Mouse (Mus musculus): Measurements from ENCODE around the gene Xlr4b. TPM values are rescaled to one million over a fixed set of nuclear protein-coding genes. Genes with fewer than 3 reads are reported as not detected.
"Not testable (repeated sequence)": the region's sequence is repeated elsewhere in the genome, so short reads cannot be mapped to it uniquely, and the experiment has no call there.

The Xlr4b gene
- polyA plus RNA-seq (2015; fragmentation: Nextera tagmentation; extraction: Ambion mirVana), result 1.4 and 1.7 TPM in 2 replicates

DNA sequence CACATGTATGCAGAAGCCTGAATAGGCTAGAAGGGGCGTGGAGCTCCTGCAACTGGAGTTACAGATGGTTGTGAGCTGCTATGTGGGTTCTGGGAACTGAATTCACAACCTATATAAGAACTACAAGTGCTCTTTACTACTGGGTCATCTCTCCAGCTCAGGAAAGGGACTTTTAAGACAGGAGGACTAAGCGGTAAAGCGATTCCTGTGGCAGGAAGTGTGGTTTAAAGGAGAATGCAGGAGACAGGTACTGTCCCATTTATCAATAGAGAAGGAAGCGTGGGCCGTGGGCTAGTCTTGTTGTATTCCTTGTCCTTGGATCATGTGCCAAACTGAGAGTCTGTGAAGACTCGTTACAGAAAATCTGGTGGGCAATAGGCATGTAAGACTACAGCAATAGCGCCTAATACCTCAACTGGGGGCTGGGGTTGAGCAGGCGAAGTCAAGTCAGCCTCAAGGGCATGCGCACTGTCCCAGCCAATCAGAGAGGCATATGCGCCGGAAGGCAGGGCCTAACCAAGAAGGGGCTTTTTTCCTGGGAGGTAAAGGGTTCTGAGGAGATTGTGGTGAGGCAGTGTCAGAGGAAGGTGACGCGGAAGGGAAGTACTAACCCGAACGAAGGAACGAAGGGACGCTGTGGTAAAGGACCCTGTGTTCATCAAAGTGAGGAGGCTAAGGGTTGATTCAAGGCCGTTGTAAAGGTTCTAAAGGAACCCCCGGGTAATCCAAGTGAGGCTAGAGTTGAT lies at the start of gene Xlr4b:
Xlr4b (plus strand) TSS at position 515 of the 746 bp plus-strand sequence.
- ATAC-seq (ENCODE audit: insufficient read depth); H3K27me3 ChIP-seq; H3K4me3 ChIP-seq (replicated peaks); H3K36me3 ChIP-seq (replicated peaks); H3K4me2 ChIP-seq; H3K9ac ChIP-seq; H3K4me1 ChIP-seq (replicated peaks); H3K27ac ChIP-seq (replicated peaks); H3K9me3 ChIP-seq (replicated peaks): not testable (repeated sequence)
- 36% methylated on average over 18 of the region's 19 CpGs for WGBS (ENCODE audit: insufficient replicate concordance)

DNA sequence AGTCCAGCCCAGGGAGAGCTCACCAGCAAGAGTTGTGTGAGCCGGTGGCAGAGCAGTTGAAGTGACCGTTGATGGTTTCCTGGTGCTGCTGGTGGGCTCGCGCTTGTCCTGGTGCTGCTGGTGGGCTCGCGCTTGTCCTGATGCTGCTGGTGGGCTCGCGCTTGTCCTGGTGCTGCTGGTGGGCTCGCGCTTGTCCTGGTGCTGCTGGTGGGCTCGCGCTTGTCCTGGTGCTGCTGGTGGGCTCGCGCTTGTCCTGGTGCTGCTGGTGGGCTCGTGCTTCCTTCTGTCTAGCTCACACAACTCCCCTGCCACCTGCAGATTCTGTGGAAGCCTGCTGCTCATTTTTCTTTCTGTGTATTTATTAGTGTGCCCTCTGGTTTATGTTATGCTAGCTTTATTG lies 37.2 kb upstream of the Xlr4b start, which contains the start of gene Spin2d:
Spin2d (minus strand) TSS at position 101 of the 400 bp plus-strand sequence.
- WGBS (ENCODE audit: insufficient replicate concordance), result 80% methylated on average over 9 of the region's 15 CpGs
- not testable (repeated sequence) for H3K4me1 ChIP-seq (replicated peaks); H3K36me3 ChIP-seq (replicated peaks); H3K9ac ChIP-seq; ATAC-seq (ENCODE audit: insufficient read depth); H3K27me3 ChIP-seq; H3K27ac ChIP-seq (replicated peaks); H3K9me3 ChIP-seq (replicated peaks); H3K4me2 ChIP-seq; H3K4me3 ChIP-seq (replicated peaks)

DNA sequence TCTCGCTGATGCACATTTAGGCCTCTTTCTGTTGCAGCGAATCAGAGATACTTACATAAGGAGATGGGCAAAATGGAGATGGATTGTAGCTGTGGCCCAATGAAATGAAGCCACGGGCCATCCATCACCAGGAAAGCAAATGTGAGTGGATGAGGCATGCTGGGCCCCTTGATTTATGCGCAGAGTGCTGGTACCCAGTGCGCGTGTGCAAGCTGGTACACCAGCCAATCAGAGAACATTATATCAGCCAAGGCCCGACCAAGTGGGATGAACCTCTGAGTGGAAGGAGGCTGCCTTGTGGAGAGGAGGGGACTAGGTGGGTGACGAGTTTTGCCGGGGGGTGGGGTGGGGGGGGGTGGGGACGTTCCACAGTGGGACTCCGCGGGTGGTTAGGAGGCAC lies 22.2 kb upstream of the Xlr4b start, which contains the start of gene Xlr3b:
Xlr3b (plus strand) TSS at position 274 of the 400 bp plus-strand sequence.
- whole genome bisulfite sequencing (ENCODE audit: insufficient replicate concordance), result 55% methylated on average over 12 of the region's 12 CpGs
- H3K4me2 ChIP-seq; ATAC-seq (ENCODE audit: insufficient read depth); H3K27ac ChIP-seq (replicated peaks); H3K4me3 ChIP-seq (replicated peaks); H3K4me1 ChIP-seq (replicated peaks); H3K9ac ChIP-seq; H3K9me3 ChIP-seq (replicated peaks); H3K36me3 ChIP-seq (replicated peaks); H3K27me3 ChIP-seq: not testable (repeated sequence)

DNA sequence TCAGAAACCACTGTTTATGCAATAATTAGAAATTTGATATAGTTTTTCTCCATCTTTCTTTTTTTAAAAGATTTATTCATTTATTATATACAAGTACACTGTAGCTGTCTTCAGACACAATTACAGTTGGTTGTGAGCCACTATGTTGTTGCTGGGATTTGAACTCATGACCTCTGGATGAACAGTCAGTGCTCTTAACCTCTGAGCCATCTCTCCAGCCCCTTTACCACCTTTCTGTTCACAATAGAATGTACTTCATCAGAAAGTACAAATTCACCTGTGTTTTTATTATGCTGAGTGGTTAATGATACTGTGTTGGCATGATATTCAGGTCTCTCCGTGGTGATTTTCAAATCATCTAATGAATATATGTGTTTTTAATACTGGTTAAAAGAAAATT lies 11.2 kb downstream of the Xlr4b start:
- Histone ChIP-seq H3K4me3 (replicated peaks) (no peak overlapping the region), H3K27me3 (peaks cover 7% of the 10 kb centered on the region), H3K27ac (replicated peaks) (no peak overlapping the region), H3K4me1 (replicated peaks) (peaks cover 5% of the 10 kb centered on the region; the same call in 1 of the 2 replicates), H3K36me3 (replicated peaks) (no peaks in the 10 kb centered on the region), H3K9me3 (replicated peaks) (no peaks in the 10 kb centered on the region), H3K9ac (no peak overlapping the region), H3K4me2 (no peak overlapping the region)
- no peak for ATAC-seq (ENCODE audit: insufficient read depth)
- WGBS (ENCODE audit: insufficient replicate concordance), result 37% methylated on average over 1 of the region's 1 CpGs

DNA sequence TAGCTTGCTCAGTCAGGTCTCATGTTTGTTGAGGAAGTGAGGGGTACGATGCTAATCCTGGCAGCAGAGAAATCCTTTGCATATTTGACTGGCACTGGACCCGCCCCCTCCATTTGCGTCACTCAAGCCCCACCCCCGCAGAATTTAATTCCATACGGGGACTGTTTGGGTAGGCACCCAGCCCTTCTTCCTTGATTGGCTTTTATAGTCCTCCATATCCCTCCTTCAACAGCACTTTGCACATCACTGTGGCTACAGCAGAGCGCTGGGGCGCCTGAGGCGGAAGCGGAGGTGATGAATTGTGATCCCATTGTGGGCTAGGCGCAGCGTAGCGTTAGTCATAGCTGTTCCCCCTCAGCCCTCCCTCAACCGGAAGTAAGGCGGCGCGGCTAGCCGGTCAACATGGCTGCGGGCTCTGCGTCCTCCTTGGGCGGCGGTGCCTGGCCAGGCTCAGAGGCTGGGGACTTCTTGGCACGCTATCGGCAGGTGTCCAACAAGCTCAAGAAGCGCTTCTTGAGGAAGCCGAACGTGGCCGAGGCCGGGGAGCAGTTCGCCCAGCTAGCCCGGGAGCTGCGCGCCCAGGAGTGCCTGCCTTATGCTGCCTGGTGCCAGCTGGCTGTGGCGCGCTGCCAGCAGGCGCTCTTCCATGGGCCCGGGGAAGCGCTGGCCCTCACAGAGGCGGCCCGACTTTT lies 13.9 kb downstream of the Xlr4b start, which contains the start of gene F8a:
F8a (plus strand) TSS at position 378 of the 692 bp plus-strand sequence.
- H3K4me3 ChIP-seq (replicated peaks), result peak within 1 kb of the TSS; percentile 66
- peak; percentile 89 for ATAC-seq (ENCODE audit: insufficient read depth)
- no peaks in the 10 kb centered on the region for H3K36me3 ChIP-seq (replicated peaks)
- peak within 1 kb of the TSS; percentile 43 for H3K9ac ChIP-seq
- H3K4me1 ChIP-seq (replicated peaks), result peaks cover 5% of the 10 kb centered on the region; the same call in 1 of the 2 replicates
- H3K27me3 ChIP-seq, result peaks cover 7% of the 10 kb centered on the region
- H3K27ac ChIP-seq (replicated peaks), result peak within 1 kb of the TSS; percentile 77
- H3K4me2 ChIP-seq, result peak within 1 kb of the TSS; percentile 84
- H3K9me3 ChIP-seq (replicated peaks), result no peaks in the 10 kb centered on the region
- WGBS (ENCODE audit: insufficient replicate concordance), result 12% methylated on average over 39 of the region's 39 CpGs

DNA sequence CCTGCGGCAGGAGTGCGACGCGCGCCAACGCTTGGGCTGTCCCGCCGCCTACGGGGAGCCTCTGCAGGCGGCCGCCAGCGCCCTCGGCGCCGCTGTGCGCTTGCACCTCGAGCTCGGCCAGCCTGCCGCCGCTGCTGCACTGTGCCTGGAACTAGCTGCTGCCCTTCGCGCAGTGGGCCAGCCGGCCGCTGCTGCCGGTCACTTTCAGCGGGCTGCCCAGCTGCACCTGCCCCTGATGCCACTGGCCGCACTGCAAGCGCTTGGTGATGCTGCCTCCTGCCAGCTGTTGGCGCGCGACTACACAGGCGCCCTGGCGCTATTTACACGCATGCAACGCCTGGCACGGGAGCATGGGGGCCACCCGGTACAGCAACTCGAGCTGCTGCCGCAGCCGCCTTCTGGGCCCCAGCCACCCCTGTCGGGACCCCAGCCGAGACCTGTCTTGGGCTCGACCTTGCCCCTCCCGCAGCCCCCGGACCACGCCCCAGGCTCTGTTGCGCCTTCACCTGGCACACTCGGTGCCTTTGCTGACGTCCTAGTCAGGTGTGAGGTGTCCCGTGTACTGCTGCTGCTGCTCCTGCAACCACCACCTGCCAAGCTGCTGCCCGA lies 14.6 kb downstream of the Xlr4b start:
- Histone ChIP-seq H3K4me3 (replicated peaks) (peak overlapping the region; percentile 66), H3K4me2 (peak overlapping the region; percentile 84), H3K27ac (replicated peaks) (0 out of 2 replicates have a peak overlapping the region, but pooled peaks have one; percentile 77), H3K4me1 (replicated peaks) (peaks cover 5% of the 10 kb centered on the region; the same call in 1 of the 2 replicates), H3K9ac (peak overlapping the region; percentile 43), H3K9me3 (replicated peaks) (no peaks in the 10 kb centered on the region), H3K27me3 (peaks cover 7% of the 10 kb centered on the region), H3K36me3 (replicated peaks) (no peaks in the 10 kb centered on the region)
- peak; percentile 37 for ATAC-seq (ENCODE audit: insufficient read depth)
- WGBS (ENCODE audit: insufficient replicate concordance), result 12% methylated on average over 51 of the region's 51 CpGs

DNA sequence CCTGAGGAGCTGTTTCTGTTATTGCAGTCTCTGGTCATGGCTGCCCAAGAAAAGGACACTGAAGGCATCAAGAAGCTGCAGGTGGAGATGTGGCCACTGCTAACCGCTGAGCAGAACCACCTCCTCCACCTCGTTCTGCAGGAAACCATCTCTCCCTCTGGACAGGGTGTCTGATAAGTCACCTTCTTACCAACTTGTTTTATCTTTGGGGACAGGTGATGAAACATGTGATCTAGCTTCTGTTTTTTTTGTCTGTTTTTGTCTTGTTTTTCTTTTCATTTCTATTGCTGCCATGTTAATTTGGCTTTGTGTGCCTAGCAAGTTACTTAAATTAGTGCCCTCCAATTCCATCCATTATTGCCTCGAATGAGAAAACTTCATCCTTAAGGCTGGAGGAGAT lies 15.2 kb downstream of the Xlr4b start:
- H3K9me3 ChIP-seq (replicated peaks), result no peaks in the 10 kb centered on the region
- peak overlapping the region; percentile 84 for H3K4me2 ChIP-seq
- no peak for ATAC-seq (ENCODE audit: insufficient read depth)
- WGBS (ENCODE audit: insufficient replicate concordance), result 21% methylated on average over 3 of the region's 3 CpGs
- H3K4me3 ChIP-seq (replicated peaks), result peak overlapping the region; percentile 66
- H3K27me3 ChIP-seq, result peaks cover 7% of the 10 kb centered on the region
- peak overlapping the region; percentile 43; the same call in 1 of the 2 replicates for H3K9ac ChIP-seq
- no peak overlapping the region for H3K27ac ChIP-seq (replicated peaks)
- no peaks in the 10 kb centered on the region for H3K36me3 ChIP-seq (replicated peaks)
- peaks cover 5% of the 10 kb centered on the region; the same call in 1 of the 2 replicates for H3K4me1 ChIP-seq (replicated peaks)

DNA sequence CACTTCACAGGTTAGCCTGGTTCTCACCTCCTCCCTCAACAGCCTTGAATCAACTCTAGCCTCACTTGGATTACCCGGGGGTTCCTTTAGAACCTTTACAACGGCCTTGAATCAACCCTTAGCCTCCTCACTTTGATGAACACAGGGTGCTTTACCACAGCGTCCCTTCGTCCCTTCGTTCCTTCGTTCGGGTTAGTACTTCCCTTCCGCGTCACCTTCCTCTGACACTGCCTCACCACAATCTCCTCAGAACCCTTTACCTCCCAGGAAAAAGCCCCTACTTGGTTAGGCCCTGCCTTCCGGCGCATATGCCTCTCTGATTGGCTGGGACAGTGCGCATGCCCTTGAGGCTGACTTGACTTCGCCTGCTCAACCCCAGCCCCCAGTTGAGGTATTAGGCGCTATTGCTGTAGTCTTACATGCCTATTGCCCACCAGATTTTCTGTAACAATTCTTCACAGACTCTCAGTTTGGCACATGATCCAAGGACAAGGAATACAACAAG lies 28.7 kb downstream of the Xlr4b start, which contains the start of gene Xlr4c:
Xlr4c (minus strand) TSS at position 310 of the 505 bp plus-strand sequence.
- not testable (repeated sequence) for H3K9me3 ChIP-seq (replicated peaks); H3K36me3 ChIP-seq (replicated peaks); H3K27me3 ChIP-seq; H3K4me3 ChIP-seq (replicated peaks); H3K27ac ChIP-seq (replicated peaks); H3K4me1 ChIP-seq (replicated peaks); H3K9ac ChIP-seq; ATAC-seq (ENCODE audit: insufficient read depth); H3K4me2 ChIP-seq
- WGBS (ENCODE audit: insufficient replicate concordance), result 45% methylated on average over 14 of the region's 14 CpGs

DNA sequence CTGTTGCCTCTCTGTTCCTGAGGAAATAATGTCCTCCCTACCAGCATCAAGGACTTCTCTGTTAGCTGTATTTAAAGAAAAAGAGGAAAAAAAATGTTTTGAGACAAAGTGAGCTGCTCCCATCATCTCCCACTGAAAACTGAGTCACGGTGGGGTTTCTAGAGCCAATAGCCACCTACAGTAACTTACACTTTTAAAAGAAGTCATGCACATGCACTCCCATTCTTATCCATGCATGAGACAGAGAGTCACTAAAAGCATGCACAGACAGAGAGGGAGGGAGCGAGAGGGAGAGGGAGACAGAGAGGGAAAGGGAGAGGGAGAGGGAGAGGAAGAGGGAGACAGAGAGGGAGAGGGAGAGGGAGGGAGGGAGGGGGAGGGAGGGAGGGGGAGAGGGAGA lies 48.3 kb downstream of the Xlr4b start:
- not testable (repeated sequence) for ATAC-seq (ENCODE audit: insufficient read depth); H3K27ac ChIP-seq (replicated peaks); H3K4me1 ChIP-seq (replicated peaks); H3K36me3 ChIP-seq (replicated peaks); H3K4me2 ChIP-seq; H3K4me3 ChIP-seq (replicated peaks); H3K27me3 ChIP-seq; H3K9me3 ChIP-seq (replicated peaks); H3K9ac ChIP-seq
- 50% methylated on average over 1 of the region's 2 CpGs for WGBS (ENCODE audit: insufficient replicate concordance)

DNA sequence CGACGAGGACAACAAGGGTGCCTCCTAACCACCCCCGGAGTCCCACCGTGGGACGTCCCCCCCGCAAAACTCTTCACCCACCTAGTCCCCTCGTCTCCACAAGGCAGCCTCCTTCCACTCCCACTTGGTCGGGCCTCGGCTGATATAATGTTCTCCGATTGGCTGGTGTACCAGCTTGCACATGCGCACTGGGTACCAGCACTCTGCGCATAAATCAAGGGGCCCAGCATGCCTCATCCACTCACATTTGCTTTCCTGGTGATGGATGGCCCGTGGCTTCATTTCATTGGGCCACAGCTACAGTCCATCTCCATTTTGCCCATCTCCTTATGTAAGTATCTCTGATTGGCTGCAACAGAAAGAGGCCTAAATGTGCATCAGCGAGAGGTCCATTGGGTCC lies 51.1 kb downstream of the Xlr4b start, which contains the start of gene Xlr3c:
Xlr3c (minus strand) TSS at position 121 of the 400 bp plus-strand sequence.
- not testable (repeated sequence) for H3K4me1 ChIP-seq (replicated peaks); H3K27ac ChIP-seq (replicated peaks); H3K36me3 ChIP-seq (replicated peaks); ATAC-seq (ENCODE audit: insufficient read depth); H3K9me3 ChIP-seq (replicated peaks); H3K4me2 ChIP-seq; H3K4me3 ChIP-seq (replicated peaks); H3K27me3 ChIP-seq; H3K9ac ChIP-seq
- 72% methylated on average over 14 of the region's 14 CpGs for WGBS (ENCODE audit: insufficient replicate concordance)
